Mouse (Mus musculus) MEL (cell line): ENCODE measurements around the gene Ppa1. TPM values are rescaled to one million over a fixed set of nuclear protein-coding genes. Genes with fewer than 3 reads are reported as not detected.
A peak's percentile ranks its signal among the peaks of the same experiment; 100 is the strongest.

Experiments
- DNase-seq: peaks from one replicate; pipeline ENCODE4 v3.0.0; 2011; ENCODE audit warnings: low read depth, low spot score
- H3K27ac ChIP-seq: 2 replicates; pipeline ENCODE4 v1.5.1; 2012; ENCODE audit warnings: low read depth, mild to moderate bottlenecking, control low read depth, low read length, moderate library complexity; ENCODE audit not compliant: control insufficient read depth
- H3K27me3 ChIP-seq, 2 experiments: fragments of 150-350 bp in 1 of 2; sonication (generic) in 1 of 2; 2 replicates each; pipeline ENCODE4 v1.6.1; 2012; ENCODE audit warnings: low read length in 2 of 2, mild to moderate bottlenecking in 2 of 2, improper control_type of control experiment in 1 of 2, moderate library complexity in 1 of 2; ENCODE audit not compliant: insufficient read depth in 2 of 2, control insufficient read depth in 1 of 2
- H3K36me3 ChIP-seq, 2 experiments: 2 replicates each; pipeline ENCODE4 v1.6.1; 2012 to 2014; ENCODE audit warnings: low read length in 2 of 2, improper control_type of control experiment in 1 of 2, inconsistent platforms in 1 of 2, mild to moderate bottlenecking in 1 of 2; ENCODE audit not compliant: insufficient read depth in 2 of 2, control insufficient read depth in 1 of 2
- H3K4me1 ChIP-seq, 2 experiments: fragments of 150-350 bp in 1 of 2; sonication (generic) in 1 of 2; 2 replicates each; pipeline ENCODE4 v1.6.1; 2012; ENCODE audit warnings: low read length in 2 of 2, improper control_type of control experiment in 1 of 2, mild to moderate bottlenecking in 1 of 2; ENCODE audit not compliant: insufficient read depth in 2 of 2, control insufficient read depth in 1 of 2
- H3K4me3 ChIP-seq, 2 experiments: fragments of 150-350 bp in 1 of 2; sonication (generic) in 1 of 2; 2 replicates each; pipeline ENCODE4 v1.5.1; 2012; ENCODE audit warnings: low read depth in 2 of 2, low read length in 2 of 2, mild to moderate bottlenecking in 2 of 2, moderate library complexity in 2 of 2, control low read depth in 1 of 2, improper control_type of control experiment in 1 of 2; ENCODE audit not compliant: control insufficient read depth in 1 of 2, insufficient read depth in 1 of 2
- H3K79me2 ChIP-seq: 2 replicates; pipeline ENCODE4 v1.6.1; 2012; ENCODE audit warnings: mild to moderate bottlenecking, low read length, moderate library complexity; ENCODE audit not compliant: control insufficient read depth, poor library complexity, insufficient read depth
- H3K9ac ChIP-seq: 2 replicates; pipeline ENCODE4 v1.6.1; 2012; ENCODE audit warnings: low read depth, mild to moderate bottlenecking, control low read depth, low read length, moderate library complexity; ENCODE audit not compliant: control insufficient read depth, poor library complexity, severe bottlenecking
- H3K9me3 ChIP-seq: fragments of 150-350 bp; sonication (generic); replicated peaks from 2 replicates; pipeline ENCODE4 v1.6.1; 2012; ENCODE audit warnings: mild to moderate bottlenecking, low read length, improper control_type of control experiment, moderate library complexity; ENCODE audit not compliant: insufficient read depth
- CHD2 ChIP-seq: IDR thresholded peaks from 2 replicates; pipeline ENCODE4 v1.6.1; 2011; ENCODE audit warnings: low read length, improper control_type of control experiment
- ELF1 ChIP-seq: IDR thresholded peaks from 2 replicates; pipeline ENCODE4 v1.6.1; 2014; ENCODE audit warnings: low read depth, mild to moderate bottlenecking, inconsistent platforms, low read length, improper control_type of control experiment, moderate library complexity
- EP300 ChIP-seq, 2 experiments: IDR thresholded peaks; 2 replicates each; pipeline ENCODE4 v1.6.1; 2011; ENCODE audit warnings: improper control_type of control experiment in 2 of 2, low read length in 2 of 2, low read depth in 1 of 2, mild to moderate bottlenecking in 1 of 2
- ETS1 ChIP-seq: IDR thresholded peaks from 2 replicates; pipeline ENCODE4 v1.6.1; 2012; ENCODE audit warnings: low read depth, mild to moderate bottlenecking, inconsistent platforms, low read length, improper control_type of control experiment, moderate library complexity
- GABPA ChIP-seq: IDR thresholded peaks from 2 replicates; pipeline ENCODE4 v1.6.1; 2012; ENCODE audit warnings: low read depth, mild to moderate bottlenecking, inconsistent platforms, low read length, improper control_type of control experiment, moderate library complexity
- GATA1 ChIP-seq: IDR thresholded peaks from 2 replicates; pipeline ENCODE4 v1.6.1; 2011; ENCODE audit warnings: low read depth, low read length, improper control_type of control experiment
- JUND ChIP-seq: IDR thresholded peaks from 2 replicates; pipeline ENCODE4 v1.6.1; 2011; ENCODE audit warnings: low read depth, mild to moderate bottlenecking, improper control_type of control experiment, low read length
- KAT2A ChIP-seq: conservative IDR thresholded peaks from 2 replicates; pipeline ENCODE4 v1.6.1; 2012; ENCODE audit warnings: low read depth, low read length, improper control_type of control experiment, inconsistent platforms
- MAZ ChIP-seq: IDR thresholded peaks from 2 replicates; pipeline ENCODE4 v1.6.1; 2012; ENCODE audit warnings: low read depth, mild to moderate bottlenecking, inconsistent platforms, low read length, improper control_type of control experiment
- MEF2A ChIP-seq: IDR thresholded peaks from 2 replicates; pipeline ENCODE4 v1.6.1; 2014; ENCODE audit warnings: low read depth, mild to moderate bottlenecking, inconsistent platforms, low read length, improper control_type of control experiment; ENCODE audit not compliant: poor library complexity, insufficient replicate concordance, severe bottlenecking; ENCODE audit errors: extremely low read depth
- POLR2A ChIP-seq, 2 experiments: IDR thresholded peaks; 2 replicates each; pipeline ENCODE4 v1.6.1; 2011 to 2012; ENCODE audit warnings: low read length in 2 of 2, mild to moderate bottlenecking in 2 of 2, control low read depth in 1 of 2, improper control_type of control experiment in 1 of 2, low read depth in 1 of 2, moderate library complexity in 1 of 2; ENCODE audit not compliant: control insufficient read depth in 1 of 2, insufficient read depth in 1 of 2, poor library complexity in 1 of 2
- POLR2AphosphoS2 ChIP-seq: IDR thresholded peaks from 2 replicates; pipeline ENCODE4 v1.6.1; 2011; ENCODE audit warnings: low read length, improper control_type of control experiment
- RAD21 ChIP-seq: IDR thresholded peaks from 2 replicates; pipeline ENCODE4 v1.6.1; 2011; ENCODE audit warnings: mild to moderate bottlenecking, low read depth, low read length, improper control_type of control experiment
- RCOR1 ChIP-seq: IDR thresholded peaks from 2 replicates; pipeline ENCODE4 v1.6.1; 2012; ENCODE audit warnings: low read depth, mild to moderate bottlenecking, inconsistent platforms, low read length, improper control_type of control experiment
- TAL1 ChIP-seq: IDR thresholded peaks from 2 replicates; pipeline ENCODE4 v1.6.1; 2012; ENCODE audit warnings: mild to moderate bottlenecking, inconsistent platforms, low read length, moderate library complexity, mixed read lengths
- TBP ChIP-seq: IDR thresholded peaks from 2 replicates; pipeline ENCODE4 v1.8.0; 2011; ENCODE audit warnings: low read depth, low read length, improper control_type of control experiment
- TCF12 ChIP-seq: IDR thresholded peaks from 2 replicates; pipeline ENCODE4 v1.6.1; 2014; ENCODE audit warnings: low read depth, mild to moderate bottlenecking, inconsistent platforms, low read length, improper control_type of control experiment, moderate library complexity
- USF1 ChIP-seq: IDR thresholded peaks from 2 replicates; pipeline ENCODE4 v1.6.1; 2014; ENCODE audit warnings: low read depth, mild to moderate bottlenecking, inconsistent platforms, low read length, improper control_type of control experiment, moderate library complexity
- USF2 ChIP-seq, 2 experiments: IDR thresholded peaks; 2 replicates each; pipeline ENCODE4 v1.6.1; 2011 to 2012; ENCODE audit warnings: improper control_type of control experiment in 2 of 2, low read length in 2 of 2, borderline replicate concordance in 1 of 2, inconsistent platforms in 1 of 2, low read depth in 1 of 2, mild to moderate bottlenecking in 1 of 2; ENCODE audit not compliant: insufficient read depth in 1 of 2
- ZNF384 ChIP-seq: IDR thresholded peaks from 2 replicates; pipeline ENCODE4 v1.6.1; 2012; ENCODE audit warnings: low read depth, mild to moderate bottlenecking, inconsistent platforms, low read length, improper control_type of control experiment
- polyA plus RNA-seq, 2 experiments: library from polyadenylated mRNA; stranded (reverse) in 1 of 2; unstranded in 1 of 2; fragments of >175 nt in 1 of 2; fragments of >200 nt in 1 of 2; gene quantifications; 2 replicates each; pipeline versions ENCODE4 v1.2.1 to v1.2.4; 2012; ENCODE audit warnings: low replicate concordance in 2 of 2, low read depth in 1 of 2; ENCODE audit not compliant: insufficient read length in 2 of 2, insufficient read depth in 1 of 2, missing spikeins in 1 of 2
- total RNA-seq: library from RNA; depleted of rRNA; stranded (reverse); fragments of 300-350 nt; gene quantifications from 2 replicates; pipeline ENCODE4 v1.2.3, GENCODE M21; 2012

Gene Ppa1
- total and polyA plus RNA-seq, 3 experiments = 197 to 201 TPM; not detected in 1

DNA sequence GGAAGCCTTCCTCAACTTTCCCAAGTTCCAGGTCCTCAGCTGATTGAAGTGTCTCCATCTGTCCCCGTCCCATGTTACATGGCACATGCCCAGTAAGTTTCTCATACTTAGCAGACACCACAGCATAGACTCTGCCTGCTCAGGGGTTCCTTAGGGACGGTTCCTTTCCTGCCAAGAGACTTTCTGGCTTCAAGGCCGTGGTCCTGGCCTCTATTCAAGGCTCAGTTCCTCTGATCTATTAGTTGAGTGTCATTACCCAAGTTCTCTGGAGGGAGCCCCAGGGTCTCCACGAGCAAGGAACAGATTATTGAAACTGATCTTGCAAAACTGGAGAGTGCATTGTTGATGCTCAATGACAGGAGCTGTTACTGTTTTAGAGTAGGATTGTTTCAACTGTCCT is 56.3 kb downstream of the Ppa1 start:
- Histone ChIP-seq H3K36me3 (peaks cover 0 to 14% of the 10 kb centered on the region in 2 experiments; a peak in 3 of 4 replicates), H3K9ac (no peak overlapping the region), H3K4me1 (peaks cover 8 to 18% of the 10 kb centered on the region in 2 experiments), H3K4me3 (no peak overlapping the region), H3K27me3 (no peaks in the 10 kb centered on the region), H3K27ac (no peak overlapping the region), H3K79me2 (no peaks in the 10 kb centered on the region), H3K9me3 (no peaks in the 10 kb centered on the region)
- no peak for DNase-seq
- no peak for TF ChIP-seq CHD2
- no peak for TF ChIP-seq USF1
- no peak for TF ChIP-seq TAL1
- no peak for TF ChIP-seq KAT2A
- TF ChIP-seq POLR2AphosphoS2 = no peak
- TF ChIP-seq TBP = no peak
- TF ChIP-seq JUND = no peak

DNA sequence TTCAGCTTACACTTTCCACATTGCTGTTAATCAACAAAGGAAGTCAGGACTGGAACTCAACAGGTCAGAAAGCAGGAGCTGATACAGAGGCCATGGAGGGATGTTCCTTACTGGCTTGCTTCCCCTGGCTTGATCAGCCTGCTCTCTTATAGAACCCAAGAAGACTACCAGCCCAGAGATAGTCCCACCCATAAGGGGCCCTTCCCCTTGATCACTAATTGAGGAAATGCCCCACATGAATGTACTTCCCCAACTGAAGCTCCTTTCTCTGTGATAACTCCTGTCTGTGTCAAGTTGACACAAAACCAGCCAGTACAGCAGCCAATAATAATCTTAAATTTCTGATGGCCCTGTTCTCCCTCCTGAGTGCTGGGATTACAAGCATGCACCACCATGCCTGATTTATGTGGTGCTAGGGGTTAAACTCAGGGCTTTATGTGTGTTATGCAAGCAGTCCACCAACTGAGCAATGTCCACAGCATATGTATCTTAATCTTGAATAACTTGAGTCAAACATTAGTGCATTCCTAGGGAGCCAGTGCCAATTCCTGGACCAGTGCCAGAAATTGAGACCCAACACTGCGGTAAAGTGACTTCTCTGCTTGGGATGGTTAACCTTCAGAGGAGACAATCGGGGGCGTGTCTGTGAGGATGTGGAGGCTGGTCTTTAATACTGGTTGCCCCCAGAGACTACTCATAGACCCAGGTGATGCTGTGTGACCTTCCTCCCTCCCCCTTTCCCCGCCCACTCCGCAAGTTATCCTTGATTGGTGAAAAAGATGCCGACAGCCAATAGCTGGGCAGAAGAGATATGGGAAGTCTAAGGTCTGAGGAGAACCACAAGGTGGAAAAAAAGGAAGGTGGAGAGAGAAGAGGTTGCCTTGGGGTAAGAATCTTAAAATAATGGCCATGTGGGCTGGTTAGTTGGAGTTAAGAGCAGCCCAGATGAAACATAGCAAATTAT is 58.3 kb downstream of the Ppa1 start:
- peak overlapping the region; percentile 15 to 32; a peak in 3 of 4 replicates for H3K4me3 ChIP-seq
- peak overlapping the region; percentile 37; the same call in 1 of the 2 replicates for H3K9ac ChIP-seq
- peak; percentile 90 for DNase-seq
- no peaks in the 10 kb centered on the region for H3K9me3 ChIP-seq
- H3K36me3 ChIP-seq = peaks cover 0 to 14% of the 10 kb centered on the region in 2 experiments; a peak in 2 of 4 replicates
- H3K27me3 ChIP-seq = no peaks in the 10 kb centered on the region
- H3K79me2 ChIP-seq = no peaks in the 10 kb centered on the region
- peak overlapping the region; percentile 95 for H3K27ac ChIP-seq
- TF ChIP-seq ZNF384 (0 out of 2 replicates have a peak, but pooled peaks have one; percentile 43), ELF1 (peak; percentile 51; the same call in 1 of the 2 replicates), EP300 (IDR thresholded peaks at IDR 0.05; ENCODE audit: low read depth in 1 of 2, low read length in 2 of 2) (peak in 1 of 2 experiments; percentile 46; a peak in 1 of 4 replicates), GATA1 (0 out of 2 replicates have a peak, but pooled peaks have one; percentile 17), USF2 (IDR thresholded peaks at IDR 0.05; ENCODE audit: borderline replicate concordance in 1 of 2, insufficient read depth in 1 of 2, low read depth in 1 of 2, low read length in 2 of 2) (no peak), MEF2A (no peak), GABPA (no peak), ETS1 (peak; percentile 22; the same call in 1 of the 2 replicates), TCF12 (0 out of 2 replicates have a peak, but pooled peaks have one; percentile 28), RCOR1 (0 out of 2 replicates have a peak, but pooled peaks have one; percentile 9), TBP (peak; percentile 79; the same call in 1 of the 2 replicates), POLR2A (IDR thresholded peaks at IDR 0.05; ENCODE audit: control insufficient read depth in 1 of 2, insufficient read depth in 1 of 2, low read depth in 1 of 2, low read length in 2 of 2, poor library complexity in 1 of 2) (peak in 1 of 2 experiments; percentile 48; a peak in 2 of 4 replicates), MAZ (peak; percentile 14; the same call in 1 of the 2 replicates), RAD21 (no peak)
- H3K4me1 ChIP-seq = peaks cover 8 to 18% of the 10 kb centered on the region in 2 experiments
